Mouse (Mus musculus) mouse trophoblast stem cell (cell line): ENCODE results near the gene Dbp.

Experiments
- in situ Hi-C, 2 experiments: fragments of 300-500 bp; cut with MseI, MboI; formaldehyde crosslinking; loops; 2 replicates in 1 of 2; 3 replicates in 1 of 2; pipeline ENCODE4 v1.15.1; 2025

Gene Dbp

GRCm38 (mm10) chr7:45711316-45712021, 6.6 kb downstream of the Dbp start:
- in situ Hi-C loops, result no loop called here

DNA sequence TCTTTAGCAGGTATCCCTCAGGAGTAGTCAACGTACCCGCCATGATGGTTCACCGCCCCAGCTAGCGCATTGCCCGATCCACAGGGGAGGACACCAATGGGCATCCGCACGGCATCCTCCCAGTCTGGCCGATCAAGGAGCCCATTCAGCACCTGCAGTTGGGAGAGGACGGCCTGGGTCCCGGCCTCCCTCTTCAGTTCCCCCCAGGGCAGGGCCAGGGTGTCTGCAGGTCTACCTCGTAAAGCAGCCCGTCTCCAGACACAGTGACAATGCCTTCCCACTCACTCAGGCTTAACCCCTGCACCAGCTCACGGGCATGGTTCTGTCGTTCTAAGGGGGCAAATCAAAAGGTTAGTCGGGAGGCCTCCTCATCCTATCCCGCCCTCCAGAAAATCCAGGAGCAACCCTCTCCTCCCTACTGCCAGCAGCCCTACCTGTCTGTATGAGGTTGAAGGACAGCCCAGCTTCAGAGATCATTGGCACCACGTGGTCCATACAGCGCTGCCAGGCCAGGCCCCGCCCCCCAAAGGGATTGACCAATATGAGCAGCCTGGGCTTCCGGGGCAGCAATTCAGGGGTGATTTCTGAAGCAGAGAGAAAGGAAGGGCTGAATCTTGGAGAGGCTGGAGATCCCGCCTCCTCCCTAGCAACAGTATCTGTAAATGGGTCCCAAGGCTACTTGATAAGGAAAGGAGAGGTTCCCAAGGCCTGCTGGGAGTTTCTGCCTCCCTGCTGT, 7.3 kb downstream of the Dbp start:
- in situ Hi-C loops, result no loop called here

- in situ Hi-C loops, result no loop called here
These were observed 8.5 kb downstream of the Dbp start for GRCm38 (mm10) chr7:45713396-45713795.

DNA sequence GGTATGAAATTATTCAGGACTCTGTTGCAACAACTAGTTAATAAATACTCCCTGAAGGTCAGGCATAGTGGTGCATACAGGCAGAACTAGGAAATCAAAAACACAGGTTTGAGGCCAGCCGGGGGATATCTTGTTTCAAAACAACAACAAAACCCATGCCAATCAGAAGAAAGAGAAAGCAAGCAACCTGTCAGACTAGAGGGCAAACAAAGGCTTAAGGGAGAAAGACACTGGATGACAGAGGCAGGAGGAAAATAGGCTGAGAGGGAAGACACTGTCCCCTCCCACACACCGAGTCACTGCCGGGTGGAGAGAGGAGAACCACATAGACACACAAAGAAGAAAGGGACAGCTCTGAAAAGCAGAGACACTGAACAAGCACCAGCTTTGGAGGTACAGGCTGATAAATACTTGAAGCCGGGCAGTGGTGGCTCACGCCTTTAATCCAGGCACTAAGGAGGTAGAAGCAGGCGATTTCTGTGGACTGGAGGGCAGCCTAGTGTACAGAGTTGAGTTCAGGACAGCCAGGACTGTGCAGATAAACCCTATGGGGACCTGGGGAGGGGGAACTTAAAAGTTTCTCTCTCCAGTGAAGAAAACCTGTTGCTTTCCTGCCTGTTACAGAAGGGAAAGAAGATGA, 9.1 kb downstream of the Dbp start:
- in situ Hi-C loops, result no loop called here

DNA sequence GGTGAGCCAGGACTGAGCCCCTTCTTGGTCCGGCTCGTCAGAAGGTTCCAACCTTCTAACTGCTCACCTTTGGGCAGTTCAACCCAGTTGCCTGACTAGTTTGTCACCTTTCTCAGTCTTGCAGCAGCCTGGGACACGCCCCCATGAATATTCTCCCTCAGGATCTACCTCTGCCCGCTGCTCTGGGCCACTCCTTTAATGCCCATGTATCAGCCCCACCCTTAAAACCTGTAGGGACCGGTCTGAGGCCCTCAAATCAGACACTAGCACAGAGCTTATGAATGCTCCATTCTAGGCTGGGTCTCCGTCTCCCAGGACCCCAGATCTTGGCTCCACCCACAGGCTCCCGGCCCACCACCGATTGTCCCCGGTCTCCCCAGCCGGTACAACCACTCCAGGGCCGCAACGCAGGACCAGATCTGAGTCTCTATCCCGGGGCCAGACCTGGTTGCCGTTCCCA, 9.8 kb downstream of the Dbp start:
- in situ Hi-C loops, result no loop called here

GRCm38 (mm10) chr7:45715090-45715708, 10.3 kb downstream of the Dbp start, which contains the start of gene Rpl18:
Gene Rpl18, plus strand, starts transcription at chr7:45715457.
- in situ Hi-C loops, result no loop called here

- in situ Hi-C loops, result no loop called here
These were observed 11.0 kb downstream of the Dbp start for GRCm38 (mm10) chr7:45715741-45716459.

GRCm38 (mm10) chr7:45716460-45716857, 11.6 kb downstream of the Dbp start:
- in situ Hi-C loops, result no loop called here

- in situ Hi-C loops, result no loop called here
These were observed 12.3 kb downstream of the Dbp start for GRCm38 (mm10) chr7:45716952-45717917.

GRCm38 (mm10) chr7:45717918-45718297, 13.0 kb downstream of the Dbp start, which contains the start of gene Sphk2:
Gene Sphk2, minus strand, starts transcription at chr7:45718002.
- in situ Hi-C loops, result no loop called here

- in situ Hi-C loops, result no loop called here
These were observed 13.4 kb downstream of the Dbp start for GRCm38 (mm10) chr7:45718331-45718730.

DNA sequence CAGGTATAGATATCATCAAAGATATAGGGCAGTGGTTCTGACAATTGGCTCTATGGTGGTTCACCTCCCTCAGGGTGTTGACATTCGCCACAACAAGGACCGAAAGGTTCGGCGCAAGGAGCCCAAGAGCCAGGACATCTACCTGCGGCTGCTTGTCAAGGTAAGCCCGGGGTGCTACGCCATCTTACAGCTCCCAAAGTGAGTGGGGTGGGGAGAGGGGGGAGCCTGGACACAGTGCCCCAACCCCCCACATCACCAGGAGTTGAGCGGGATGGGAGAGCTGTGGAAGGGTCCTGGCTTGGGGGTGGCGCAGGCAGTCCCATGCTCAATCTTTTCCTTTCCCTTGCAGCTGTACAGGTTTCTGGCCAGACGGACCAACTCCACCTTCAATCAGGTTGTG, 14.3 kb downstream of the Dbp start:
- in situ Hi-C loops, result no loop called here

GRCm38 (mm10) chr7:45719738-45720412, 15.0 kb downstream of the Dbp start:
- in situ Hi-C loops, result no loop called here

DNA sequence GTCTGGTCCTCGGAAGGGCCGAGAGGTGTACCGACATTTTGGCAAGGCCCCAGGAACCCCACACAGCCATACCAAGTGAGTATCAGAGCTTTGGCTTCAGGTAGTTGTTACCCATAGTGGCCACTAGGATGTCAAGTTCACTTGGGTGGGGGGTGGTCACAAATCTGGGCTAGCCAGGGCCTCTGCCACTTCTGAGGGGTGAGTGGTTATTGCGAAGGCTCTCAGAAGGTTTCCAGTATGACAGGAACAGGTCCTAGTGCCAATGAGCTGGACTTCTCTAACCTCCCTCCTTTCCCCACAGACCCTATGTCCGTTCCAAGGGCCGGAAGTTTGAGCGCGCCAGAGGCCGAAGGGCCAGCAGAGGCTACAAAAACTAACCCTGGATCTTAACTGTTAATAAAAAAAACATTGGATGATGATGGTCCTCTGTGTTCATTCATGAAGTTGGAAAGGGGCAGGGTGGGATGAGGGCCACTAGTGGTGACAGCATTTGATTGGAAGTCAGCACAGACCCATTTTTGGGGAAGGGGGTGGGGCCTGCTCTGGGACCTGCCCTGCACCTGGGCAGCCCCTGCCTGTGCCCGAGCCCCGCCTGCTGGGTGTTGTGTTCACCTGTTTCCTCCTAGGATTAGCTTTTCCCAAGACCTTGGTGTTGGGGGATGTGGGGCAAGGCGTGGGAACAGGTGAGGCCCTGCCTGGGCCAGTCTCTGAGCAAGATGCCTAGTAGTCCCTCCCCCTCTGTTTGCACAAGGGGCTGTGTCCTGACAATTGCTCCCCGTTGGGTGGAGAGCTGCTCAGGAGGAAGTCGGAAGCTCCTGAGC, 15.7 kb downstream of the Dbp start, which contains the start of gene Fam83e:
Gene Fam83e (plus strand): TSS at position 800 of the 821 bp plus-strand sequence.
- in situ Hi-C loops, result no loop called here

DNA sequence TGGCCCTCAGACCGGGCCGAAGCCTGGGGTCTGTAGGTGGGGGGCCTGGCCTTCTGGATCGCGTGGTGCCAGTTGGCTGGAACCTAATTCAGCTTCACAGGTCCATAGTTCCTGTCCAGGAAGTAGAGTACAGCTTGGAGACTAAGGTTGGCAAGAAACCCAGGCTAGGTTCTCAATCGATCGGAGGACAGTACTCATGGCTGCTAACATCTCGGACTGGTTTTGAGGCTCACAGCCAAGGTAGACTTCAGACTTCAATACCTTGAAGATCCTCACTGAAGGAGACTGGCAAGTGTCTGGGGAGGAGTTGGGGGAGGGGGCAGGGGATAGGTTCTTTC, 16.3 kb downstream of the Dbp start:
- in situ Hi-C loops, result no loop called here

DNA sequence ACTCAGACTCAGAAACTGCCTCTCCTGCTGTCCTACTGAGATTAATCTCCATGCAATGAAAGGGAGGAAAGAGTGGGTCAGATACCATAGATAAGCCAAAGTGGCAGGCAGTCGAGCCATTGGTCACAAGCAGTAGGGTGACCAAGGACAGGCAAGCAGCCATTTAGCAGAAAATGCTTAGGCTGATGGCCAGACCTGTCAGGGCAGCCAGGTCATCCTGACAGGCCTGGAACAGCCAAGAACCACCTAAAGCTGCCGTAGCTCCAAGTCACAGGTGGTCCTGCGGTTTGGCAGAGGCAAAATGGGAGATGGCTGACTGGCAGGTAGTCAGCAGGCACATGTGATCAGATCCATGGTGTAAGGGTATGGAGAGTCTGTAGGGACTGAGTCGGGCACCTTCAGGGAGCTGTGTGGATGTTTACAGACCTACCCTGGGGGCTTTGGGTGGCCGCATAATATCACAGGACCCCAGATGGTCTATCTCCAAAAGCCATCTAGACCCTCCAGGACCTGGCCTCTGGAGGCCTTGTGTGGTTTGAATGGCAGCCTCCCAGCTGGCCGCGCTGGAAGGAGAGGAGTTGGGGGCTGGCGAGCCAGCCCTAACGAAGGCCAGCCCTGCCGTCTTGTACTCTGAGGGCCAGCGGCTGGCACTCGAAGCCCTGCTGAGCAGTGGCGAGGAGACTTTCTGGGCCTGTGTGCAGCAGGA, 16.9 kb downstream of the Dbp start:
- in situ Hi-C loops, result no loop called here

DNA sequence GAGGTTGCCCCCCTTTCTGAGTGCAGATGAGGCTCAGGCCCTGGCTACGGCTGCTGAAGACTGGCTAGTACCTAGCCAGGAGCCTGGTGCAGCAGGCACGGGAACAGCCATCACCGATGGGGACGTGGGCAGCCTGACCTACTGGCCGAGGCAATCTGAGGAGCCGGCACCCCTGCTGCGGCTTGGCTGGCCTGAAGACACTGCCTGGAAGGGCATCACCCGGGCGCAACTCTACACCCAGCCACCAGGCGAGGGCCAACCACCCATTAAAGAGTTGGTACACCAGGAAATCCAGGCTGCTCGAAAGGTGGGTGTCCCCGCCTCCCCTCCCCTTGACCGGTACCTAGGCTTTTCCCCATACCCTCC, 17.4 kb downstream of the Dbp start:
- in situ Hi-C loops, result no loop called here

- in situ Hi-C loops, result no loop called here
These were observed 18.4 kb downstream of the Dbp start for GRCm38 (mm10) chr7:45723301-45723700.
